Comparison of ENCODE assay signal across 19 mouse cellular contexts in genomic region chr17:56546576-56546975, GRCm38 (mm10). TPM values are rescaled to one million over a fixed set of nuclear protein-coding genes. Genes with fewer than 3 reads are reported as not detected.
DNase-seq lines count a peak whose midpoint lies in the region; ATAC-seq lines count a peak whose summit lies in the region.
"Had no signal": no experiment of that assay in that cellular context is flagged by ENCODE, and none has a peak within 500 bp of the region (broad histone marks: within the 10 kb centered on the region; RNA-seq: fewer than 3 reads in every experiment).

No protein-coding gene starts in this region.

- H3K27me3 ChIP-seq in hindbrain, embryonic 14.5 days (ENCODE audit: control insufficient read depth, insufficient read depth, low read length) = no peaks in the 10 kb centered on the region
- no peaks in the 10 kb centered on the region for H3K27me3 ChIP-seq in hindbrain, embryonic 11.5 days (ENCODE audit: control insufficient read depth, insufficient read depth, low read length)
- H3K27me3 ChIP-seq in forebrain, embryonic 15.5 days = no peaks in the 10 kb centered on the region
- H3K27me3 ChIP-seq in midbrain, embryonic 13.5 days = no peaks in the 10 kb centered on the region
- H3K27me3 ChIP-seq: hindbrain, embryonic 15.5 days; neural tube, embryonic 12.5 days; stomach, embryonic 15.5 days had no signal

- WGBS in hindbrain, embryonic 14.5 days = 89% methylated on average over 5 of the region's 5 CpGs
- WGBS in hindbrain, embryonic 11.5 days = 86% methylated on average over 5 of the region's 5 CpGs
- 78% methylated on average over 5 of the region's 5 CpGs for WGBS in forebrain, embryonic 15.5 days
- WGBS in midbrain, embryonic 13.5 days = 89% methylated on average over 5 of the region's 5 CpGs

- ATAC-seq in hindbrain, embryonic 14.5 days (ENCODE audit: low FRiP score) = no peak
- ATAC-seq in hindbrain, embryonic 11.5 days (ENCODE audit: low FRiP score) = no peak
- no peak for ATAC-seq in forebrain, embryonic 15.5 days (replicated peaks)
- ATAC-seq in midbrain, embryonic 13.5 days = no peak

- H3K9ac ChIP-seq in hindbrain, embryonic 14.5 days = no peak overlapping the region
- no peak overlapping the region for H3K9ac ChIP-seq in hindbrain, embryonic 11.5 days (ENCODE audit: low read depth, low read length)
- no peak overlapping the region for H3K9ac ChIP-seq in forebrain, embryonic 15.5 days (replicated peaks)
- no peak overlapping the region for H3K9ac ChIP-seq in midbrain, embryonic 13.5 days (replicated peaks)
- H3K9ac ChIP-seq: hindbrain, embryonic 15.5 days; neural tube, embryonic 12.5 days; stomach, embryonic 15.5 days had no signal

- peak overlapping the region; percentile 21; the same call in 1 of the 2 replicates for H3K27ac ChIP-seq in hindbrain, embryonic 14.5 days
- H3K27ac ChIP-seq in hindbrain, embryonic 11.5 days (ENCODE audit: low read depth, low read length) = no peak overlapping the region
- H3K27ac ChIP-seq in forebrain, embryonic 15.5 days (replicated peaks) = peak overlapping the region; percentile 74
- peak overlapping the region; percentile 70 for H3K27ac ChIP-seq in midbrain, embryonic 13.5 days
- H3K27ac ChIP-seq: neural tube, embryonic 12.5 days; stomach, embryonic 15.5 days had no signal

- H3K4me3 ChIP-seq in hindbrain, embryonic 14.5 days (replicated peaks; ENCODE audit: low read length) = no peak overlapping the region
- H3K4me3 ChIP-seq in hindbrain, embryonic 11.5 days (ENCODE audit: low read depth, low read length) = no peak overlapping the region
- H3K4me3 ChIP-seq in forebrain, embryonic 15.5 days = no peak overlapping the region
- H3K4me3 ChIP-seq in midbrain, embryonic 13.5 days (replicated peaks) = no peak overlapping the region
- H3K4me3 ChIP-seq: hindbrain, embryonic 15.5 days; neural tube, embryonic 12.5 days; stomach, embryonic 15.5 days had no signal

- peaks cover 23% of the 10 kb centered on the region for H3K4me1 ChIP-seq in hindbrain, embryonic 14.5 days (replicated peaks; ENCODE audit: control insufficient read depth, insufficient read depth, low read length)
- H3K4me1 ChIP-seq in hindbrain, embryonic 11.5 days (replicated peaks; ENCODE audit: control insufficient read depth, insufficient read depth, low read length) = no peaks in the 10 kb centered on the region; the same call in 1 of the 2 replicates
- peaks cover 42% of the 10 kb centered on the region for H3K4me1 ChIP-seq in forebrain, embryonic 15.5 days
- H3K4me1 ChIP-seq in midbrain, embryonic 13.5 days (replicated peaks) = peaks cover 63% of the 10 kb centered on the region
- H3K4me1 ChIP-seq: stomach, embryonic 15.5 days had no signal

- no peaks in the 10 kb centered on the region for H3K9me3 ChIP-seq in hindbrain, embryonic 14.5 days (ENCODE audit: control insufficient read depth, low read length)
- no peaks in the 10 kb centered on the region for H3K9me3 ChIP-seq in hindbrain, embryonic 11.5 days (ENCODE audit: control insufficient read depth, low read length)
- H3K9me3 ChIP-seq in forebrain, embryonic 15.5 days = no peaks in the 10 kb centered on the region
- H3K9me3 ChIP-seq in midbrain, embryonic 13.5 days = no peaks in the 10 kb centered on the region
- H3K9me3 ChIP-seq: hindbrain, embryonic 15.5 days; neural tube, embryonic 12.5 days; stomach, embryonic 15.5 days had no signal

- no peaks in the 10 kb centered on the region for H3K36me3 ChIP-seq in hindbrain, embryonic 14.5 days (replicated peaks; ENCODE audit: control insufficient read depth, insufficient read depth)
- H3K36me3 ChIP-seq in hindbrain, embryonic 11.5 days (ENCODE audit: control insufficient read depth, insufficient read depth, low read length) = no peaks in the 10 kb centered on the region
- no peaks in the 10 kb centered on the region for H3K36me3 ChIP-seq in forebrain, embryonic 15.5 days
- no peaks in the 10 kb centered on the region for H3K36me3 ChIP-seq in midbrain, embryonic 13.5 days
- H3K36me3 ChIP-seq: hindbrain, embryonic 15.5 days; neural tube, embryonic 12.5 days; stomach, embryonic 15.5 days had no signal

- no peak for DNase-seq in hindbrain, embryonic 14.5 days (ENCODE audit: low spot score)
- DNase-seq in hindbrain, embryonic 11.5 days (ENCODE audit: low spot score) = no peak
- peak; percentile 45 for DNase-seq in brain, adult 2 months (ENCODE audit: low read depth, low spot score)
- DNase-seq in kidney, postnatal 25 days = no peak
- DNase-seq in cerebellum, postnatal 25 days = no peak
- no peak for DNase-seq in heart, adult 9 months (ENCODE audit: low spot score in 2 of 2)
- DNase-seq: adrenal gland, adult 2 months; lung, postnatal 10 days; right cerebral cortex, postnatal 4 days; thymus, postnatal 14 days had no signal

- no peak overlapping the region for H3K4me2 ChIP-seq in hindbrain, embryonic 14.5 days (replicated peaks)
- no peak overlapping the region for H3K4me2 ChIP-seq in hindbrain, embryonic 11.5 days (replicated peaks; ENCODE audit: low read depth, low read length)
- no peak overlapping the region for H3K4me2 ChIP-seq in forebrain, embryonic 15.5 days (replicated peaks)
- no peak overlapping the region for H3K4me2 ChIP-seq in midbrain, embryonic 13.5 days (replicated peaks)
- H3K4me2 ChIP-seq: hindbrain, embryonic 15.5 days; neural tube, embryonic 12.5 days; stomach, embryonic 15.5 days had no signal

RNA-seq across cellular contexts. Expression of gene Gm20219, which starts 7.6 kb away (rescaled TPM):
- polyA plus RNA-seq in hindbrain, embryonic 14.5 days (2014; fragmentation: Nextera tagmentation; extraction: Ambion mirVana) = 0.65 and 1.3 TPM in 2 replicates
- polyA plus RNA-seq in hindbrain, embryonic 11.5 days (2014; fragmentation: Nextera tagmentation; extraction: Ambion mirVana) = 1.0 and 1.1 TPM in 2 replicates
- 1.5 TPM in 2 replicates for polyA plus RNA-seq in forebrain, embryonic 15.5 days (2015; fragmentation: Nextera tagmentation; extraction: Ambion mirVana)
- 0.90 and 1.3 TPM in 2 replicates for polyA plus RNA-seq in midbrain, embryonic 13.5 days (2015; fragmentation: Nextera tagmentation; extraction: Ambion mirVana)

RNA-seq across cellular contexts. Expression of gene Znrf4, which starts 34.3 kb away (rescaled TPM):
- not detected in 2 replicates for polyA plus RNA-seq in hindbrain, embryonic 14.5 days (2014; fragmentation: Nextera tagmentation; extraction: Ambion mirVana)
- polyA plus RNA-seq in hindbrain, embryonic 11.5 days (2014; fragmentation: Nextera tagmentation; extraction: Ambion mirVana) = not detected in 2 replicates
- 0.14 and 0.36 TPM in 2 replicates for polyA plus RNA-seq in forebrain, embryonic 15.5 days (2015; fragmentation: Nextera tagmentation; extraction: Ambion mirVana)
- polyA plus RNA-seq in midbrain, embryonic 13.5 days (2015; fragmentation: Nextera tagmentation; extraction: Ambion mirVana) = 0.17 TPM in 1 of 2 replicates, not detected in the other
- polyA plus RNA-seq: adrenal gland, adult 2 months; C2C12; heart, embryonic 14.5 days; kidney, embryonic 14.5 days; liver, adult 2 months; neural tube, embryonic 12.5 days; stomach, embryonic 15.5 days had no signal

RNA-seq across cellular contexts. Expression of gene Safb2, which starts 37.8 kb away (rescaled TPM):
- polyA plus RNA-seq in hindbrain, embryonic 14.5 days (2014; fragmentation: Nextera tagmentation; extraction: Ambion mirVana) = 47.5 and 49.6 TPM in 2 replicates
- 47.6 and 56.1 TPM in 2 replicates for polyA plus RNA-seq in hindbrain, embryonic 11.5 days (2014; fragmentation: Nextera tagmentation; extraction: Ambion mirVana)
- 76.1 and 84.7 TPM in 2 replicates for polyA plus RNA-seq in forebrain, embryonic 15.5 days (2015; fragmentation: Nextera tagmentation; extraction: Ambion mirVana)
- polyA plus RNA-seq in midbrain, embryonic 13.5 days (2015; fragmentation: Nextera tagmentation; extraction: Ambion mirVana) = 74.1 and 89.0 TPM in 2 replicates

RNA-seq across cellular contexts. Expression of gene Safb, which starts 38.0 kb away (rescaled TPM):
- polyA plus RNA-seq in hindbrain, embryonic 14.5 days (2014; fragmentation: Nextera tagmentation; extraction: Ambion mirVana) = 75.7 and 75.8 TPM in 2 replicates
- 93.7 and 105 TPM in 2 replicates for polyA plus RNA-seq in hindbrain, embryonic 11.5 days (2014; fragmentation: Nextera tagmentation; extraction: Ambion mirVana)
- polyA plus RNA-seq in forebrain, embryonic 15.5 days (2015; fragmentation: Nextera tagmentation; extraction: Ambion mirVana) = 125 and 132 TPM in 2 replicates
- 112 and 127 TPM in 2 replicates for polyA plus RNA-seq in midbrain, embryonic 13.5 days (2015; fragmentation: Nextera tagmentation; extraction: Ambion mirVana)
